Mouse (Mus musculus) heart, embryonic 16.5 days (tissue): ENCODE results near the gene Gli3. TPM values are rescaled to one million over a fixed set of nuclear protein-coding genes. Genes with fewer than 3 reads are reported as not detected.

ENCODE experiments used
- ATAC-seq: fragments of 200-750 bp; cut with Nextera tagmentation; replicated peaks from 2 replicates; pipeline ENCODE4 v1.8.0; 2017; ENCODE audit warnings: moderate number of reproducible peaks; ENCODE audit not compliant: insufficient read depth, low FRiP score; ENCODE audit errors: extremely low read depth
- H3K27ac ChIP-seq: fragments of 300-500 bp; sonication (generic); 2 replicates; pipeline ENCODE4 v1.5.1; 2014; ENCODE audit warnings: mild to moderate bottlenecking, low read length, control low read depth, moderate library complexity
- H3K27me3 ChIP-seq: fragments of 300-500 bp; sonication (generic); 2 replicates; pipeline ENCODE4 v1.6.1; 2014; ENCODE audit warnings: low read length, mixed read lengths; ENCODE audit not compliant: control insufficient read depth, insufficient read depth
- H3K36me3 ChIP-seq: fragments of 300-500 bp; sonication (generic); 2 replicates; pipeline ENCODE4 v1.6.1; 2014; ENCODE audit not compliant: control insufficient read depth, insufficient read depth
- H3K4me1 ChIP-seq: fragments of 300-500 bp; sonication (generic); 2 replicates; pipeline ENCODE4 v1.6.1; 2014; ENCODE audit warnings: low read length, mixed read lengths; ENCODE audit not compliant: control insufficient read depth, insufficient read depth
- H3K4me2 ChIP-seq: fragments of 300-500 bp; sonication (generic); 2 replicates; pipeline ENCODE4 v1.6.1; 2014; ENCODE audit warnings: low read depth, mild to moderate bottlenecking, control low read depth, low read length
- H3K4me3 ChIP-seq: fragments of 300-500 bp; sonication (generic); 2 replicates; pipeline ENCODE4 v1.5.1; 2014; ENCODE audit warnings: mild to moderate bottlenecking, control low read depth, low read length
- H3K9ac ChIP-seq: fragments of 300-500 bp; sonication (generic); 2 replicates; pipeline ENCODE4 v1.6.1; 2014; ENCODE audit warnings: low read length, control low read depth
- H3K9me3 ChIP-seq: fragments of 300-500 bp; sonication (generic); replicated peaks from 2 replicates; pipeline ENCODE4 v1.6.1; 2016; ENCODE audit warnings: low read length; ENCODE audit not compliant: control insufficient read depth
- WGBS: fragments of 180-500 bp; shearing (Covaris S2); extraction: QIAGEN DNeasy Blood & Tissue Kit; methylation state at CpG from one replicate; pipeline ENCODE4 v1.1.7; 2014; 5-methylcytosine and 5-hydroxymethylcytosine counted together
- polyA plus RNA-seq: library from polyadenylated mRNA; unstranded; fragments of >200 nt; fragmentation: Nextera tagmentation; extraction: Ambion mirVana; gene quantifications from 2 replicates; pipeline ENCODE4 v1.2.1, GENCODE M21; 2015

Gli3 gene
- polyA plus RNA-seq, 1 experiment from 2014 or later: 4.3 TPM

- Histone ChIP-seq H3K4me3 (no peak overlapping the region), H3K9me3 (no peaks in the 10 kb centered on the region), H3K27ac (no peak overlapping the region), H3K4me2 (no peak overlapping the region), H3K4me1 (0 out of 2 replicates have a peak, but pooled peaks cover 3% of the 10 kb centered on the region), H3K36me3 (no peaks in the 10 kb centered on the region), H3K27me3 (no peaks in the 10 kb centered on the region), H3K9ac (no peak overlapping the region)
- WGBS: 32% methylated on average over 5 of the region's 5 CpGs
- ATAC-seq: no peak
These were observed 79.0 kb downstream of the Gli3 start for GRCm38 (mm10) chr13:15542053-15542452.

DNA sequence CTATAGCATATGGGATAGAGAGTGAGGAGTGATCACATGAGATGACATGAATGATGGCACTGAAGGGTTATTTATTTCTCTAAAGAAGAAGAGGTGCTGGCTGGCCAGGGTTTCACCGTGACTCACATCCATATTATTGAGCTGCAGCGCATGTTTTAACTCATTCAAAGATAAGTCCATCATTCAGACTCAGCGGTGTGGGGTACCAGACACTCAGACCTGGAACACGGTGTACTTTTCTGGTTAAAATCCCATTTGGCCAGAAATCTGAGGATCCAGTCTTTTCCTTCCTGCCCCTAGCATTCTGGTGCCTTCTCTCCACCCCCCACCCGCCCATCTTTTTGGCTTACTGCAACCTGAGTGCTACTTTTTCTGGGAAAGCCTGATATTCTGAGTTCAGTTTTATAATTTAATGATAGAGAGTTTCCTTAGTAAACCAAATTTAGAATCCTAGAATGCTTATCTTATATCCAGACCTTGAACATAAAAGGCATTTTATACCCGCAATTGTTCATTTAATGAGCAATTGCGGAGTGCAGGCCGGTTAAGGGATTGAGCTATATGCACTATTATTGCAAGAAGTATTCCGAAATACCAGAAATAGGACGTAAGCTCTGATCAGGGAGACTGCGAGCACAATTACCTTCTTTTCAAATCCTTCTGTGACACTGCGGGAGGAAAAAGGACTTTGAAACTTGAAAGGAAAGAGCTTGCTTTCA is 80.3 kb downstream of the Gli3 start:
- no peak overlapping the region for H3K4me3 ChIP-seq
- ATAC-seq: no peak
- no peaks in the 10 kb centered on the region for H3K27me3 ChIP-seq
- H3K27ac ChIP-seq: no peak overlapping the region
- H3K4me1 ChIP-seq: 0 out of 2 replicates have a peak, but pooled peaks cover 3% of the 10 kb centered on the region
- WGBS: 78% methylated on average over 12 of the region's 12 CpGs
- H3K4me2 ChIP-seq: no peak overlapping the region
- H3K9ac ChIP-seq: no peak overlapping the region
- H3K36me3 ChIP-seq: no peaks in the 10 kb centered on the region
- no peaks in the 10 kb centered on the region for H3K9me3 ChIP-seq

DNA sequence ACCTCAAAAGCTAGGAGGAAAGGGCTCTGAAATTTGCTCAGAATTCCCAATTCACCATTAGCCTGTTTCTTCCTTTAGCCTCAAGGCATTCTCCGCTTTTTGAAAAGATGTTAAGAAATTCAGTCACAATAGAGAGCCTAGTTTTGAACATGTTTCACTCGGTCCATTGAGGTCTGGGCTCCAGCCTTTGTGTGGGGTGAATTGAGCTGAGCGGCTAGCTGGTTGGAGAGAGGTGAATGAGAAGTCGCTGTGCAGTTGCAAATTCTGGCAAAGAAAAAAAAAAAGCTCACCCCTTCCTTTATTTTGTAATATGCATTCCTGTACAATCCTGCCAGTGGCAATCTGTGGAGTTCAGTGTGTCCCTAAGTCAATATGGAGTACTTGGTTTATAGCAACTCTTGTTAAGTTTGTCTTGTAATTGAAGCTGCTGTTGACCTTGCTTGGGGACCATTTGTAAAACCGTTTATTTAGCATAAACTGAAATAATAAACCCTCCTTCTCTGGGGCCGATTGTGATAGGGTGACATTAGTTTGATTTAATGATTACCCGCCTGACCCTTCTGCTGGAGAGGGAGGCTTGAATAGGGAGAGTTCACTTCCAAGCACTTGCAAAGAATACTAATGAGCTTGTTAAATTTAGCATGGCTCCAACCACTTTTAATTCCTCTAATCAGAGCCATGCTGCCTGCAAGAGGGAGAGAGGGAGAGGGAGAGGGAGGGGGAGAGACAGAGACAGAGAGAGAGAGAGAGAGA is 81.0 kb downstream of the Gli3 start:
- Histone ChIP-seq H3K4me1 (0 out of 2 replicates have a peak, but pooled peaks cover 3% of the 10 kb centered on the region), H3K27me3 (no peaks in the 10 kb centered on the region), H3K4me3 (no peak overlapping the region), H3K9me3 (no peaks in the 10 kb centered on the region), H3K36me3 (no peaks in the 10 kb centered on the region), H3K27ac (no peak overlapping the region), H3K4me2 (no peak overlapping the region), H3K9ac (no peak overlapping the region)
- WGBS: 69% methylated on average over 7 of the region's 7 CpGs
- no peak for ATAC-seq

- Histone ChIP-seq H3K27me3 (no peaks in the 10 kb centered on the region), H3K9me3 (no peaks in the 10 kb centered on the region), H3K4me3 (no peak overlapping the region), H3K4me2 (no peak overlapping the region), H3K27ac (no peak overlapping the region), H3K4me1 (0 out of 2 replicates have a peak, but pooled peaks cover 3% of the 10 kb centered on the region), H3K9ac (no peak overlapping the region), H3K36me3 (no peaks in the 10 kb centered on the region)
- WGBS: 70% methylated on average over 4 of the region's 4 CpGs
- no peak for ATAC-seq
These were observed 82.4 kb downstream of the Gli3 start for GRCm38 (mm10) chr13:15545346-15545896.

- Histone ChIP-seq H3K4me2 (no peak overlapping the region), H3K9me3 (no peaks in the 10 kb centered on the region), H3K9ac (no peak overlapping the region), H3K4me1 (0 out of 2 replicates have a peak, but pooled peaks cover 3% of the 10 kb centered on the region), H3K27me3 (no peaks in the 10 kb centered on the region), H3K27ac (no peak overlapping the region), H3K4me3 (no peak overlapping the region), H3K36me3 (no peaks in the 10 kb centered on the region)
- 69% methylated on average over 4 of the region's 4 CpGs for WGBS
- no peak for ATAC-seq
These were observed 83.2 kb downstream of the Gli3 start for GRCm38 (mm10) chr13:15546258-15546657.

- H3K27ac ChIP-seq: no peak overlapping the region
- H3K27me3 ChIP-seq: no peaks in the 10 kb centered on the region
- no peak overlapping the region for H3K9ac ChIP-seq
- H3K36me3 ChIP-seq: no peaks in the 10 kb centered on the region
- no peak overlapping the region for H3K4me2 ChIP-seq
- no peaks in the 10 kb centered on the region for H3K9me3 ChIP-seq
- 0 out of 2 replicates have a peak, but pooled peaks cover 1% of the 10 kb centered on the region for H3K4me1 ChIP-seq
- H3K4me3 ChIP-seq: no peak overlapping the region
- ATAC-seq: no peak
- 68% methylated on average over 6 of the region's 6 CpGs for WGBS
These were observed 86.4 kb downstream of the Gli3 start for GRCm38 (mm10) chr13:15549466-15549865.

- WGBS: 87% methylated on average over 8 of the region's 8 CpGs
- Histone ChIP-seq H3K9ac (no peak overlapping the region), H3K36me3 (no peaks in the 10 kb centered on the region), H3K27ac (no peak overlapping the region), H3K4me3 (no peak overlapping the region), H3K27me3 (no peaks in the 10 kb centered on the region), H3K4me2 (no peak overlapping the region), H3K9me3 (no peaks in the 10 kb centered on the region), H3K4me1 (no peaks in the 10 kb centered on the region)
- no peak for ATAC-seq
These were observed 87.1 kb downstream of the Gli3 start for GRCm38 (mm10) chr13:15550027-15550602.

- Histone ChIP-seq H3K4me1 (no peaks in the 10 kb centered on the region), H3K9me3 (no peaks in the 10 kb centered on the region), H3K4me3 (no peak overlapping the region), H3K27ac (no peak overlapping the region), H3K36me3 (no peaks in the 10 kb centered on the region), H3K9ac (no peak overlapping the region), H3K4me2 (no peak overlapping the region), H3K27me3 (no peaks in the 10 kb centered on the region)
- no peak for ATAC-seq
- 60% methylated on average over 6 of the region's 6 CpGs for WGBS
These were observed 87.7 kb downstream of the Gli3 start for GRCm38 (mm10) chr13:15550731-15551130.

- Histone ChIP-seq H3K4me1 (no peaks in the 10 kb centered on the region), H3K27me3 (no peaks in the 10 kb centered on the region), H3K36me3 (no peaks in the 10 kb centered on the region), H3K4me2 (no peak overlapping the region), H3K27ac (no peak overlapping the region), H3K9me3 (no peaks in the 10 kb centered on the region), H3K9ac (no peak overlapping the region), H3K4me3 (no peak overlapping the region)
- ATAC-seq: no peak
- WGBS: 81% methylated on average over 3 of the region's 3 CpGs
These were observed 89.0 kb downstream of the Gli3 start for GRCm38 (mm10) chr13:15552009-15552408.
